14 mouse cellular contexts compared by ENCODE assay signal in genomic region chr11:75323326-75323737, GRCm38 (mm10). TPM values are rescaled to one million over a fixed set of nuclear protein-coding genes. Genes with fewer than 3 reads are reported as not detected.
DNase-seq lines count a peak whose midpoint lies in the region; ATAC-seq and TF ChIP-seq lines count a peak whose summit lies in the region.
"Had no signal": no experiment of that assay in that cellular context is flagged by ENCODE, and none has a peak within 500 bp of the region (broad histone marks: within the 10 kb centered on the region; RNA-seq: fewer than 3 reads in every experiment).

No protein-coding gene starts in this region.

- peaks cover 88% of the 10 kb centered on the region for H3K36me3 ChIP-seq in E14TG2a.4 (ENCODE audit: insufficient read depth, low read length)
- peaks cover 17% of the 10 kb centered on the region for H3K36me3 ChIP-seq in liver, embryonic 14.5 days (replicated peaks; ENCODE audit: control insufficient read depth, insufficient read depth, low read depth)

- no peak for DNase-seq in layer of hippocampus, adult 2 months (ENCODE audit: low spot score in 2 of 2)
- DNase-seq in layer of hippocampus, adult 11-12 months (ENCODE audit: low spot score): no peak
- peak; percentile 47 for DNase-seq in T-cell, adult 2 months (ENCODE audit: low spot score)
- DNase-seq in liver, embryonic 14.5 days (ENCODE audit: low read depth in 3 of 3, low spot score in 3 of 3): no peak
- DNase-seq in testis, postnatal 10 days (ENCODE audit: low spot score): no peak
- DNase-seq in embryo, embryonic 10.5 days (ENCODE audit: low spot score): no peak
- no peak for DNase-seq in urinary bladder, postnatal 36 days (ENCODE audit: low spot score in 2 of 2)
- DNase-seq: adrenal gland, postnatal 25 days; B cell, adult 2 months; kidney, postnatal 36 days had no signal

- no peak for TF ChIP-seq EP300 in liver, embryonic 14.5 days (IDR thresholded peaks at IDR 0.05; ENCODE audit: low read depth)

- H3K4me2 ChIP-seq in liver, embryonic 14.5 days (ENCODE audit: low read depth): no peak overlapping the region; the same call in 1 of the 2 replicates
- H3K4me2 ChIP-seq: midbrain, embryonic 11.5 days; neural tube, embryonic 12.5 days had no signal

- H3K4me1 ChIP-seq in E14TG2a.4 (replicated peaks; ENCODE audit: low read depth, low read length): peaks cover 68% of the 10 kb centered on the region
- H3K4me1 ChIP-seq in liver, embryonic 14.5 days (replicated peaks; ENCODE audit: control insufficient read depth in 2 of 2, insufficient read depth in 2 of 2, low read length in 1 of 2): peaks cover 8 to 24% of the 10 kb centered on the region in 2 experiments

- H3K27ac ChIP-seq in layer of hippocampus, adult 2 months: peak overlapping the region; percentile 78
- no peak overlapping the region for H3K27ac ChIP-seq in liver, embryonic 14.5 days
- H3K27ac ChIP-seq: neural tube, embryonic 12.5 days had no signal

- 44% methylated on average over 8 of the region's 8 CpGs for WGBS in liver, embryonic 14.5 days (ENCODE audit: insufficient replicate concordance)

- TF ChIP-seq CTCF in layer of hippocampus, adult 2 months (conservative IDR thresholded peaks at IDR 0.05): peak; percentile 74
- peak; percentile 78 for TF ChIP-seq CTCF in E14TG2a.4 (conservative IDR thresholded peaks at IDR 0.05; ENCODE audit: low read length)
- peak; percentile 44 for TF ChIP-seq CTCF in liver, embryonic 14.5 days (IDR thresholded peaks at IDR 0.05; ENCODE audit: low read depth)

- no peak overlapping the region for H3K9ac ChIP-seq in liver, embryonic 14.5 days (replicated peaks)

- peak; percentile 72; the same call in 1 of the 2 replicates for ATAC-seq in liver, embryonic 14.5 days (ENCODE audit: insufficient read depth)
- ATAC-seq: intestine, embryonic 16.5 days had no signal

- no peak overlapping the region for H3K4me3 ChIP-seq in layer of hippocampus, adult 2 months
- no peak overlapping the region for H3K4me3 ChIP-seq in E14TG2a.4 (replicated peaks; ENCODE audit: low read length)
- H3K4me3 ChIP-seq in liver, embryonic 14.5 days (ENCODE audit: insufficient read depth in 1 of 2, low read depth in 2 of 2, low read length in 2 of 2): no peak overlapping the region
- H3K4me3 ChIP-seq: neural tube, embryonic 12.5 days had no signal

- no peaks in the 10 kb centered on the region for H3K9me3 ChIP-seq in E14TG2a.4 (ENCODE audit: low read length)
- no peaks in the 10 kb centered on the region for H3K9me3 ChIP-seq in liver, embryonic 14.5 days (ENCODE audit: control insufficient read depth, low read length)
- H3K9me3 ChIP-seq: neural tube, embryonic 12.5 days had no signal

- H3K27me3 ChIP-seq in E14TG2a.4 (ENCODE audit: insufficient read depth, low read length): no peaks in the 10 kb centered on the region
- H3K27me3 ChIP-seq in liver, embryonic 14.5 days (ENCODE audit: control insufficient read depth, insufficient read depth, low read length): no peaks in the 10 kb centered on the region
- H3K27me3 ChIP-seq: neural tube, embryonic 12.5 days had no signal

RNA-seq across cellular contexts. Expression of gene Rpa1, which starts 24.8 kb away (rescaled TPM):
- 10 to 100 TPM; 64.1 to 67.0 TPM for total RNA-seq in layer of hippocampus, adult 2 months (2021)
- 29.6 and 55.3 TPM in 2 replicates for polyA plus RNA-seq in liver, embryonic 14.5 days (2012; rRNA removed)
- polyA plus RNA-seq in liver, embryonic 14.5 days (2014; fragmentation: Nextera tagmentation; extraction: Ambion mirVana): 93.2 and 102 TPM in 2 replicates

RNA-seq across cellular contexts. Expression of gene Smyd4, which starts 24.9 kb away (rescaled TPM):
- 10 to 100 TPM; 14.9 to 16.7 TPM for total RNA-seq in layer of hippocampus, adult 2 months (2021)
- 1.8 and 2.2 TPM in 2 replicates for polyA plus RNA-seq in liver, embryonic 14.5 days (2012; rRNA removed)
- polyA plus RNA-seq in liver, embryonic 14.5 days (2014; fragmentation: Nextera tagmentation; extraction: Ambion mirVana): 2.7 and 3.1 TPM in 2 replicates
